Mouse (Mus musculus): ENCODE data around the gene Ucp2. TPM values are rescaled to one million over a fixed set of nuclear protein-coding genes. Genes with fewer than 3 reads are reported as not detected.

Ucp2 gene
- polyA plus RNA-seq, 1 experiment from 2014 or later, result 245 TPM

DNA sequence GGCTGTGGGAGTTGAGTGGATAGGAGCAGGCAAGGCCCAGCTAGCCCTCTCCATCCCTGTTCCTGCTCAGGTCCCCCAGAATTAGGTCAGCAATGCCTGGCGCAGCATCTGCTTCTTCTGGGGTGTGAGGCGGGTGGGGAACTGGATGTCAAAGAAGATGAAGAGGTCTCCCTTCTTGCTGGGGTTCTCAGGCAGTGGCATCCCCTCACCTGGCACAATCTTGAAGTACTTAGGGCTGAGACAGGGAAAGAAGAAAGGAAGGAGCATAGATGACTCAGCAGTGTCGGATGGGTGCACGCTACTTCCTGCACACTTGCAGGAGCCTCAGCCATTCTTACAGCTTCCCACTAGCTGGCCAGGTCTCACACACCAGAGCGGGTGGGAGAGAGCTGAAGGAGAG is 9.9 kb downstream of the Ucp2 start:
- 79% methylated on average over 5 of the region's 5 CpGs for WGBS

DNA sequence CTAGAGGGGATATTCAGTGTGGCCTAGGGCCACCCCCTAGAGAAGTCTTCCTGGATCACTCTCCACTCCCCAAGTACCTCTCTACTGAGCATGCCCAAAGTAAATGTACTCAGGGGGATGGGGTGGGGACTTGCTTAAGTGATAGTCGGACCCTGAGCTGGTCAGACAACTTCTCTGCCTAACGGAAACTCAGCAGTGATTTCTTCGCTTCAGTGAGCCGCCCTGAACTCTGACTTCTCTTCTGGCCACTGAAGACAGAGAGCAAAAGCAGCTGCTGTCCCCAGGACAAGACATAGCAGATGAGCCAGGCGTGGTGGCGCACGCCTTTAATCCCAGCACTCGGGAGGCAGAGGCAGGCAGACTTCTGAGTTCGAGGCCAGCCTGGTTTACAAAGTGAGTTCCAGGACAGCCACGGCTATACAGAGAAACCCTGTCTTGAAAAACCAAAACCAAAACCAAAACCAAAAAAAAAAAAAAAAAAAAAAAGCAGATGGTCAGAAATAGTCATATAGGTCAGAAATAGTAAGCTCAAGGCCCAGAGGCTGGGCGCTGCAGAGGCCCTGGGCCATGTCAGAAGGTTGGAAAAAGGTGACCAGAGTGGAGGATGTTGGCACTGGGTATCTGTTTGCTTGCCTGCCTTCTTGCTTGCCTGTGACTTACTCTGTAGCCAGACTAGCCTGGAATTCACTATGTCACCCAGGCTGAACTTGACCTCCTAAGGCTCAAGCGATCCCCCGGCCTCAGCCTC is 11.8 kb downstream of the Ucp2 start:
- 77% methylated on average over 13 of the region's 13 CpGs for WGBS
- no peak overlapping the region for H3K4me2 ChIP-seq
- H3K36me3 ChIP-seq, result peaks cover 5% of the 10 kb centered on the region; the same call in 1 of the 2 replicates
- no peaks in the 10 kb centered on the region for H3K9me3 ChIP-seq (replicated peaks)
- no peak overlapping the region for H3K4me3 ChIP-seq
- no peak overlapping the region for H3K27ac ChIP-seq (ENCODE audit: poor library complexity, severe bottlenecking)
- ATAC-seq (ENCODE audit: insufficient number of reproducible peaks, low FRiP score), result no peak
- no peak overlapping the region for H3K9ac ChIP-seq
- H3K27me3 ChIP-seq (replicated peaks), result no peaks in the 10 kb centered on the region
- H3K4me1 ChIP-seq (replicated peaks), result peaks cover 14% of the 10 kb centered on the region

More for the DNA sequence above, 9.9 kb downstream of the Ucp2 start:
- no peaks in the 10 kb centered on the region for H3K27me3 ChIP-seq (replicated peaks)
- H3K36me3 ChIP-seq, result peaks cover 24% of the 10 kb centered on the region
- no peak overlapping the region for H3K27ac ChIP-seq (ENCODE audit: poor library complexity, severe bottlenecking)
- peaks cover 14% of the 10 kb centered on the region for H3K4me1 ChIP-seq (replicated peaks)
- no peak overlapping the region for H3K9ac ChIP-seq
- no peak overlapping the region for H3K4me2 ChIP-seq
- no peak overlapping the region for H3K4me3 ChIP-seq
- no peaks in the 10 kb centered on the region for H3K9me3 ChIP-seq (replicated peaks)
- ATAC-seq (ENCODE audit: insufficient number of reproducible peaks, low FRiP score), result no peak

DNA sequence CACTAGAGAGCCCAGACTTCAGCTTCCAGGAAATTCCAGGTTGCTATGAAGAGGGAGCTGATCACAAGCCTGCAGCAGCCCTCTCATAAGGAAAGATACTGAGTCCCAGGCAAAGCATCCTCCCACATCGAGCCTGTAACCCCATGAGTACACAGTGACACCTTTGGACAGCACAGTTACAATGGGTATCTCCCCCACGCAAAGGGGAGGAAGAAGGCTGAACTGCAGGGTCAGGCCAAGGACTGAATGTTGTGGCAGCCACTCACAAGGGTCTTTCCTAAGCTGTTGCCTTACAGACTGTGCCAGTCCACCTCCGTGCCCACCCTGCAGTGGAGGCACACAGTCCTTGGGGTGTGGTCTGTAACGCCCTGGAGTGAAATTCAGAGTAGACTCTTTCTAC is 13.4 kb downstream of the Ucp2 start:
- no peak overlapping the region for H3K4me2 ChIP-seq
- no peak overlapping the region for H3K27ac ChIP-seq (ENCODE audit: poor library complexity, severe bottlenecking)
- no peak; the same call in 1 of the 2 replicates for ATAC-seq (ENCODE audit: insufficient number of reproducible peaks, low FRiP score)
- 0 out of 2 replicates have a peak, but pooled peaks cover 3% of the 10 kb centered on the region for H3K27me3 ChIP-seq (replicated peaks)
- H3K36me3 ChIP-seq, result no peaks in the 10 kb centered on the region
- no peak overlapping the region for H3K4me3 ChIP-seq
- no peak overlapping the region for H3K9ac ChIP-seq
- WGBS, result 66% methylated on average over 4 of the region's 4 CpGs
- no peaks in the 10 kb centered on the region for H3K9me3 ChIP-seq (replicated peaks)
- H3K4me1 ChIP-seq (replicated peaks), result no peaks in the 10 kb centered on the region

DNA sequence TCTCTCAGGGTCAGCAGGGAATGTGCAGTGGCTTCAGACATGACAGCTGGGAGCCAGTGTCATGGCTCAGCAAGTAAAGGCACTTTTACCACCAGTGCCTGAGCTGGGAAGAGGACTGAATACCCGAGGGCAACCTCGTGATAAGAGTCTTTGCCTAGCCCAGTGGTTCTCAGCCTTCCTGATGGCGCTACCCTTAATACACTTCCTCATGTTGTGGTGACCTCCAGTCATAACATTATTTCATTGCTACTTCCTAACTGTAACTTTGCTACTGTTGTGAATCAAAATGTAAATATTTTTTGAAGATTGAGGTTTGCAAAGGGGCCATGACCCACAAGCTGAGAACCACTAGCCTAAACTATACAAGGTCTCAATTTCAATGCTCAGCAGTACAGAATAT is 15.5 kb downstream of the Ucp2 start:
- no peaks in the 10 kb centered on the region for H3K36me3 ChIP-seq
- no peak overlapping the region for H3K4me2 ChIP-seq
- no peak overlapping the region for H3K9ac ChIP-seq
- 0 out of 2 replicates have a peak, but pooled peaks cover 7% of the 10 kb centered on the region for H3K27me3 ChIP-seq (replicated peaks)
- no peak for ATAC-seq (ENCODE audit: insufficient number of reproducible peaks, low FRiP score)
- H3K4me3 ChIP-seq, result no peak overlapping the region
- no peaks in the 10 kb centered on the region for H3K9me3 ChIP-seq (replicated peaks)
- H3K4me1 ChIP-seq (replicated peaks), result no peaks in the 10 kb centered on the region
- 50% methylated on average over 3 of the region's 3 CpGs for WGBS
- no peak overlapping the region for H3K27ac ChIP-seq (ENCODE audit: poor library complexity, severe bottlenecking)

DNA sequence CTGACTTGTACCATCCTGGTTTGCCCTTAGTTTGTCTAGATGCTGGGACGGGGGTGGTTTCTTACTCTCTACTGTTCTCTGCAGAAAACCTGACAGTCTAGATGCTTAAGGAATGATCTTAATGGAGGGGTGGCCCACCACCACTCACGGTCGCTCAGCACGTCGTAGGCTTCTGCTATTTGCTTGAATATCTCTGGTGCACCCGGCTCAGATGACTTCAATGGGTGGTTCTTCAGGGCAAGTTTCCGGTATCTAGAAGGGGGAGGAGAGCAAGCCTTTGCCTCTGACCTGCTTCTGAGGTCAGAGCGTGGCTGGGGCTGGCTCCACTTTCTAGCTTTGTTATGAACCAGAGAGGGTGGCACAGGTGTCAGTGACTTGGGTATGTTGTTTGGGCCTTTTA is 18.5 kb downstream of the Ucp2 start:
- no peak for ATAC-seq (ENCODE audit: insufficient number of reproducible peaks, low FRiP score)
- no peak overlapping the region for H3K4me3 ChIP-seq
- no peaks in the 10 kb centered on the region for H3K4me1 ChIP-seq (replicated peaks)
- H3K27me3 ChIP-seq (replicated peaks), result 0 out of 2 replicates have a peak, but pooled peaks cover 7% of the 10 kb centered on the region
- H3K36me3 ChIP-seq, result no peaks in the 10 kb centered on the region
- H3K9me3 ChIP-seq (replicated peaks), result no peaks in the 10 kb centered on the region
- H3K27ac ChIP-seq (ENCODE audit: poor library complexity, severe bottlenecking), result no peak overlapping the region
- H3K4me2 ChIP-seq, result no peak overlapping the region
- 59% methylated on average over 8 of the region's 8 CpGs for WGBS
- no peak overlapping the region for H3K9ac ChIP-seq

DNA sequence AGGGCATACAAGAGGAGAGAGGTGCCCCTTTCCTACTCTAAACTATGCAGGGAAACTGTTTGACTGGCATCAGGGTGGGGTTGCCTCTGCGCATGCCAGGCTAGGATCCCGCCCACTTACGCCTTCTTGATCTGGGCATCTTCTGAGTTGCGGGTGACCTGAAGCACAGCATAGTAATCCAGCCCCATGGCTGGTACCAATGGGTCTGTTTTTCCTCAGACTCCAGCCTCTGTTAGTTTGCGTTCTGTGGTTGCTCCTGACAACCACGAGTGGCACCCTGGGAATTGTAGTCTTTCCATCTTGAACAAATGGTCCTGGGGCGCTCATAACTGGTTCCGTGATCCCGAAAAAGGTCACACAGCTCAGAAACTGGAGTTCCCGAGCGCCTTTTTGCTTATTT is 21.4 kb downstream of the Ucp2 start, which contains the start of gene Dnajb13:
Dnajb13 (minus strand) TSS at position 388 of the 400 bp plus-strand sequence.
- no peak within 1 kb of the TSS for H3K4me3 ChIP-seq
- H3K9me3 ChIP-seq (replicated peaks), result no peaks in the 10 kb centered on the region
- H3K27ac ChIP-seq (ENCODE audit: poor library complexity, severe bottlenecking), result no peak within 1 kb of the TSS
- no peak within 1 kb of the TSS for H3K9ac ChIP-seq
- no peak for ATAC-seq (ENCODE audit: insufficient number of reproducible peaks, low FRiP score)
- no peaks in the 10 kb centered on the region for H3K36me3 ChIP-seq
- no peaks in the 10 kb centered on the region for H3K4me1 ChIP-seq (replicated peaks)
- WGBS, result 55% methylated on average over 11 of the region's 11 CpGs
- 0 out of 2 replicates have a peak, but pooled peaks cover 7% of the 10 kb centered on the region for H3K27me3 ChIP-seq (replicated peaks)
- peak within 1 kb of the TSS; percentile 7; the same call in 1 of the 2 replicates for H3K4me2 ChIP-seq

DNA sequence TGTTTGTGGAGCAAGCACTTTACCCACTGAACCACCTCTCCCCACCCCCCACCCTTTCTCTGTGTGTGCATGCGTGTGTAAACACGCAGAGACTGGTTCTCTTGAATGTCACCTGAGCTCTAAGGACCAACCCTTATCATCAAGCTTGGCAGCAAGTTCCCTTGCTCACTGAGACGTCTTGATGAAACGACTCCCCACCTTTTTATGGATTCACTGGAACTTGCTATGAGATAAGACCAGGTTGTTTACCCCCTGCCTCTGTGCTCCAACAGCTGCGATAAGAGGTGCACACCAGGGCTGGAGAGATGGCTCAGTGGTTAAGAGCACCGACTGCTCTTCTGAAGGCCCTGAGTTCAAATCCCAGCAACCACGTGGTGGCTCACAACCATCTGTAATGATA is 27.1 kb downstream of the Ucp2 start:
- WGBS, result 55% methylated on average over 7 of the region's 7 CpGs

DNA sequence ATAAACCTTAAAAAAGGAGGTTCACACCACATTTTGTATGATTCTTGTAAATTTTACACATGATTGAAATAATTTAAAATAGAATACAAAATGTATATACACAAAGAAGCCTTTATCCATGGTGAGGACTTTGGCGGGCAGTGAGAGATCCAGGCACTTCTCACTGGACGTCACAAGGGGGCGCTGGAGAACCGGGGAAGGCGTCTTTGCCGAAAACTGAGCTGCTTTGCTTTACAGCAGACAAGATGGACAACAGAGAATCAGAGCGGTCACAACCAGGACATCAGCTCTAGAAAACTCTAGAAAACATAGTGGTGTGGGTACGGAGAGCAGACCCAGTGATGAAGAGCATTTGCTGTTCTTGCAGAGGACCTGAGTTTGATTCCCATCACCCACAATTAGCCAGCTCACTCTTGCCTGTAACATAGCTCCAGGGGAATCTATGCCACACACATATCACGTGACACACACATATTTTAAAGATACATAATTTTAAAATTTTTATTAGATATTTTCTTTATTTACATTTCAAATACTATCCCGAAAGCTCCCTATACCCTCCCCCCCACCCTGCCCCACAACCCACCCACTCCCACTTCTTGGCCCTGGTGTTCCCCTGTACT is 27.6 kb downstream of the Ucp2 start:
- Histone ChIP-seq H3K27me3 (replicated peaks) (no peaks in the 10 kb centered on the region), H3K27ac (ENCODE audit: poor library complexity, severe bottlenecking) (no peak overlapping the region), H3K9ac (no peak overlapping the region), H3K4me3 (no peak overlapping the region), H3K9me3 (replicated peaks) (no peaks in the 10 kb centered on the region), H3K4me1 (replicated peaks) (no peaks in the 10 kb centered on the region), H3K4me2 (peak overlapping the region; percentile 23), H3K36me3 (no peaks in the 10 kb centered on the region)
- WGBS, result 21% methylated on average over 10 of the region's 10 CpGs
- ATAC-seq (ENCODE audit: insufficient number of reproducible peaks, low FRiP score), result no peak

More for the DNA sequence above, 27.1 kb downstream of the Ucp2 start:
- Histone ChIP-seq H3K27ac (ENCODE audit: poor library complexity, severe bottlenecking) (no peak overlapping the region), H3K9ac (no peak overlapping the region), H3K4me1 (replicated peaks) (no peaks in the 10 kb centered on the region), H3K27me3 (replicated peaks) (no peaks in the 10 kb centered on the region), H3K36me3 (no peaks in the 10 kb centered on the region), H3K9me3 (replicated peaks) (no peaks in the 10 kb centered on the region), H3K4me2 (no peak overlapping the region), H3K4me3 (no peak overlapping the region)
- ATAC-seq (ENCODE audit: insufficient number of reproducible peaks, low FRiP score), result no peak

DNA sequence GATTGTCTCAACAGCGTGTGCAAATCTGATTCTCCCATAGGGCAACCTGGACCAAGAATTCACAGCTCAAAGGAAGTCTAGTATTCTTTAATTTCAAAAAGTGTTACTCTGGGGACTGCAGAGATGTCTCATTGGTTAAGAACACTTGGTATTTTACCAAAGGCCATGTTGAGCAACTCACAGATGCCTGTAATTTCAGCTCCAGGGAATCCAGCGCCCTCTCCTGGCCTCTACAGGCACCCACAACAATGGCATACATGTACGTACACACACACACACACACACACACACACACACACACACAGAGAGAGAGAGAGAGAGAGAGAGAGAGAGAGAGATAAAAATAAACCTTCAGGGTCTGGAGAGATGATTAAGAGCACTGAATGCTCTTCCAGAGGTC is 29.1 kb downstream of the Ucp2 start:
- 68% methylated on average over 3 of the region's 3 CpGs for WGBS
- Histone ChIP-seq H3K4me1 (replicated peaks) (no peaks in the 10 kb centered on the region), H3K9me3 (replicated peaks) (no peaks in the 10 kb centered on the region), H3K4me2 (no peak overlapping the region), H3K27me3 (replicated peaks) (no peaks in the 10 kb centered on the region), H3K27ac (ENCODE audit: poor library complexity, severe bottlenecking) (no peak overlapping the region), H3K9ac (no peak overlapping the region), H3K36me3 (no peaks in the 10 kb centered on the region), H3K4me3 (no peak overlapping the region)
- no peak for ATAC-seq (ENCODE audit: insufficient number of reproducible peaks, low FRiP score)

DNA sequence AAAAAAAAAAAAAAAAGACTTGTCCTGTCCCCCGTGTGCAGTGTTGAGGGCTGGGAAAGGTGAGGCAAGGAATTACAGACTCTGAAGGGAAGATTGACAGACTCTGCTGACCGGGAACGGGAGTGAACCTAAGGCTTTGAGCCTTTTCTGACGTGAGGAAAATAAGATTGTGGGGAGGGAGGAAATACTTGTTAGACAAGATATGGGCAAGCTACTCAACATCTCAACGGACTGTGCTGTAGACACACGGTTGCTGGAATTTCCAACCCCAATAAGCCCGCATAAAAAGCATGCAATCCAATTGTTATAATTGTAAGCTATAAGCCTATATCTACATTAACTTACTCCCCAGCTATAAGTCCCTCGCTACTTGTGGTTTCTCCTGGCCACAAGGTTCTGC is 31.5 kb downstream of the Ucp2 start:
- H3K36me3 ChIP-seq, result no peaks in the 10 kb centered on the region
- ATAC-seq (ENCODE audit: insufficient number of reproducible peaks, low FRiP score), result no peak
- no peak overlapping the region for H3K9ac ChIP-seq
- no peak overlapping the region for H3K4me3 ChIP-seq
- H3K9me3 ChIP-seq (replicated peaks), result no peaks in the 10 kb centered on the region
- no peaks in the 10 kb centered on the region for H3K27me3 ChIP-seq (replicated peaks)
- no peaks in the 10 kb centered on the region for H3K4me1 ChIP-seq (replicated peaks)
- 51% methylated on average over 8 of the region's 8 CpGs for WGBS
- H3K27ac ChIP-seq (ENCODE audit: poor library complexity, severe bottlenecking), result no peak overlapping the region
- H3K4me2 ChIP-seq, result no peak overlapping the region

DNA sequence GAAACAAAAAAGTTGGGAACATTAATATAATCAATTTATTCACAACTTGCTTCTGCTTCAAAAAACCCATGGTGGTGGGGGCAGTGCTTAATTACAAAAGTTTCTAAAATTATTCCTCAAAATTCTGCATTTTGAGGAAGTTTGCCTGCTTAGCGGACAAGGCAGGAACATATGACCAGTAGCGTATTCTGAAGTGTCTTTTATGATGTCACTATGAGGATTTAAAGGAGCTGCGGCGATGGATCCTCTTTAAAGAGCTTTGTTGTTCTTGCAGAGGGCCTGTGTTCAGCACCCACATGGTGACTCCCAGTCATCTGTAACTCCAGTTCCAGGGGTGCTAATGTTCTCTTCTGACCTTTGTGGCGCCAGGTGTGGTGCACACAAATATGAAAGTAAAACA is 37.6 kb downstream of the Ucp2 start:
- 82% methylated on average over 5 of the region's 5 CpGs for WGBS
- no peaks in the 10 kb centered on the region for H3K9me3 ChIP-seq (replicated peaks)
- ATAC-seq (ENCODE audit: insufficient number of reproducible peaks, low FRiP score), result no peak

More for the DNA sequence above, 37.6 kb downstream of the Ucp2 start:
- Histone ChIP-seq H3K4me2 (no peak overlapping the region), H3K27me3 (replicated peaks) (no peaks in the 10 kb centered on the region), H3K9ac (no peak overlapping the region), H3K27ac (ENCODE audit: poor library complexity, severe bottlenecking) (no peak overlapping the region), H3K4me3 (no peak overlapping the region), H3K4me1 (replicated peaks) (no peaks in the 10 kb centered on the region), H3K36me3 (no peaks in the 10 kb centered on the region)

Data from heart, embryonic 12.5 days (tissue).